Mouse (Mus musculus): Measurements from ENCODE around the gene Arid1b.

DNA sequence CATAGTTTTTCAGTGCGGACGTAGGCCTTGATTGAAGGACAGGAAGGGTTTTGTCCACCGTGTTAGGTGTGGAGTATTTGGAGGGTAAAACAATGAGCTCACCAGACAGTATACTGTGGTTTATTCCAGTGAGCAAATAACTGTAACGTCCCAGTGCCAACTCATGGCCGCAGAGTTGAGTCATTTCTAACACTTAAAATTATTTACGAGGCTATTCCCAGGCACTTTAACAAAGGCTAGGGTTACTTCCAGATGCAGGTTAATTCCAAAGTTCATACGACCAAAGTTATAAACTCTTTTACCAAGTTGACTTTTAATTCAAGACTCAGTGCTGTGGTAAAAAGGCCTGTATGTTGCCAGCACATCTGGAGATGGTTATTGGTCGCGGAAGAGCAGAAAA is 240.9 kb downstream of the Arid1b start:
- TF ChIP-seq GATA1 (IDR thresholded peaks at IDR 0.05; ENCODE audit: low read length) (no peak), TAL1 (IDR thresholded peaks at IDR 0.05; ENCODE audit: low read length) (no peak)
